ENCODE assay signal across 8 mouse cellular contexts in genomic region chr13:64161916-64162611, GRCm38 (mm10). TPM values are rescaled to one million over a fixed set of nuclear protein-coding genes. Genes with fewer than 3 reads are reported as not detected.
DNase-seq lines count a peak whose midpoint lies in the region; ATAC-seq and TF ChIP-seq lines count a peak whose summit lies in the region.

No protein-coding gene starts in this region.

- TF ChIP-seq CTCF in layer of hippocampus, adult 2 months (conservative IDR thresholded peaks at IDR 0.05): no peak
- no peak for TF ChIP-seq CTCF in bone marrow, adult 2 months (IDR thresholded peaks at IDR 0.05; ENCODE audit: control insufficient read depth, insufficient read depth, low read length)

- H3K4me2 ChIP-seq in forebrain, embryonic 12.5 days: peak overlapping the region; percentile 98
- peak overlapping the region; percentile 98 for H3K4me2 ChIP-seq in intestine, embryonic 15.5 days (replicated peaks)
- peak overlapping the region; percentile 98 for H3K4me2 ChIP-seq in midbrain, embryonic 11.5 days

- H3K36me3 ChIP-seq in forebrain, embryonic 12.5 days (replicated peaks): no peaks in the 10 kb centered on the region
- no peaks in the 10 kb centered on the region for H3K36me3 ChIP-seq in intestine, embryonic 15.5 days
- H3K36me3 ChIP-seq in midbrain, embryonic 11.5 days (ENCODE audit: control insufficient read depth, insufficient read depth, low read length): no peaks in the 10 kb centered on the region

- peak overlapping the region; percentile 85 for H3K9ac ChIP-seq in forebrain, embryonic 12.5 days
- H3K9ac ChIP-seq in intestine, embryonic 15.5 days: peak overlapping the region; percentile 84
- peak overlapping the region; percentile 81 for H3K9ac ChIP-seq in midbrain, embryonic 11.5 days (ENCODE audit: low read length)

- peak overlapping the region; percentile 87 for H3K4me3 ChIP-seq in layer of hippocampus, adult 2 months
- H3K4me3 ChIP-seq in bone marrow, adult 2 months (replicated peaks; ENCODE audit: control insufficient read depth, low read depth, low read length): peak overlapping the region; percentile 84
- H3K4me3 ChIP-seq in forebrain, embryonic 12.5 days (replicated peaks): peak overlapping the region; percentile 79
- H3K4me3 ChIP-seq in intestine, embryonic 15.5 days (replicated peaks): peak overlapping the region; percentile 89
- H3K4me3 ChIP-seq in midbrain, embryonic 11.5 days (ENCODE audit: low read depth, low read length): peak overlapping the region; percentile 78

- peaks cover 3% of the 10 kb centered on the region; the same call in 1 of the 2 replicates for H3K4me1 ChIP-seq in bone marrow, adult 2 months (ENCODE audit: control insufficient read depth, insufficient read depth, low read length)
- H3K4me1 ChIP-seq in forebrain, embryonic 12.5 days: peaks cover 15% of the 10 kb centered on the region
- peaks cover 13% of the 10 kb centered on the region for H3K4me1 ChIP-seq in intestine, embryonic 15.5 days (replicated peaks)
- H3K4me1 ChIP-seq in midbrain, embryonic 11.5 days (ENCODE audit: control insufficient read depth, insufficient read depth, low read length): peaks cover 10% of the 10 kb centered on the region

- peaks cover 16% of the 10 kb centered on the region; the same call in 1 of the 2 replicates for H3K27me3 ChIP-seq in forebrain, embryonic 12.5 days
- no peaks in the 10 kb centered on the region for H3K27me3 ChIP-seq in intestine, embryonic 15.5 days (replicated peaks)
- H3K27me3 ChIP-seq in midbrain, embryonic 11.5 days (ENCODE audit: control insufficient read depth, insufficient read depth, low read length): peaks cover 9% of the 10 kb centered on the region

- peak; percentile 22 to 24 for DNase-seq in layer of hippocampus, adult 2 months (ENCODE audit: low spot score in 2 of 2)
- no peak for DNase-seq in layer of hippocampus, adult 9-10 months (ENCODE audit: low spot score)
- no peak for DNase-seq in midbrain, embryonic 11.5 days (ENCODE audit: low spot score, missing footprints)
- DNase-seq in embryo, embryonic 10 days (ENCODE audit: low spot score): no peak
- DNase-seq in yolk sac, embryonic 10.5 days (ENCODE audit: low spot score): no peak

- peak overlapping the region; percentile 90 for H3K27ac ChIP-seq in layer of hippocampus, adult 2 months
- peak overlapping the region; percentile 81 for H3K27ac ChIP-seq in bone marrow, adult 2 months (ENCODE audit: control insufficient read depth, insufficient read depth, low read depth, low read length, poor library complexity)
- H3K27ac ChIP-seq in forebrain, embryonic 12.5 days: peak overlapping the region; percentile 78
- peak overlapping the region; percentile 81 for H3K27ac ChIP-seq in intestine, embryonic 15.5 days
- H3K27ac ChIP-seq in midbrain, embryonic 11.5 days (ENCODE audit: low read depth, low read length): peak overlapping the region; percentile 67

- no peak for TF ChIP-seq POLR2A in bone marrow, adult 2 months (IDR thresholded peaks at IDR 0.05; ENCODE audit: borderline replicate concordance, control insufficient read depth, low read depth, low read length)

- WGBS in bone marrow, adult 2 months: under 1% methylated on average over 71 of the region's 71 CpGs
- WGBS in forebrain, embryonic 12.5 days: 0% methylated on average over 69 of the region's 71 CpGs
- WGBS in intestine, embryonic 15.5 days: under 1% methylated on average over 68 of the region's 71 CpGs
- WGBS in midbrain, embryonic 11.5 days: under 1% methylated on average over 61 of the region's 71 CpGs

- H3K9me3 ChIP-seq in forebrain, embryonic 12.5 days: no peaks in the 10 kb centered on the region; the same call in 1 of the 2 replicates
- no peaks in the 10 kb centered on the region for H3K9me3 ChIP-seq in intestine, embryonic 15.5 days
- no peaks in the 10 kb centered on the region for H3K9me3 ChIP-seq in midbrain, embryonic 11.5 days (ENCODE audit: control insufficient read depth, low read length)

- peak; percentile 80 for ATAC-seq in forebrain, embryonic 12.5 days (ENCODE audit: low FRiP score)
- peak; percentile 79 for ATAC-seq in intestine, embryonic 15.5 days
- peak; percentile 74 for ATAC-seq in midbrain, embryonic 11.5 days (ENCODE audit: low FRiP score)

RNA-seq across cellular contexts. Expression of gene Habp4, which starts 0.4 kb away (rescaled TPM):
- total RNA-seq in layer of hippocampus, adult 2 months (2021): 100 to 1,000 TPM; 147 to 149 TPM
- polyA plus RNA-seq in bone marrow, adult 2 months (2011; ENCODE audit: insufficient read depth, insufficient read length, low replicate concordance, missing spikeins): 5.4 and 7.1 TPM in 2 replicates
- 20.0 and 20.6 TPM in 2 replicates for polyA plus RNA-seq in forebrain, embryonic 12.5 days (2016; fragmentation: Nextera tagmentation; extraction: Ambion mirVana)
- polyA plus RNA-seq in intestine, embryonic 15.5 days (2015; fragmentation: Nextera tagmentation; extraction: Ambion mirVana): 16.8 and 17.4 TPM in 2 replicates
- 23.1 and 23.4 TPM in 2 replicates for polyA plus RNA-seq in midbrain, embryonic 11.5 days (2014; fragmentation: Nextera tagmentation; extraction: Ambion mirVana)

RNA-seq across cellular contexts. Expression of gene Zfp367, which starts 9.1 kb away (rescaled TPM):
- 10 to 100 TPM; 15.9 to 18.7 TPM for total RNA-seq in layer of hippocampus, adult 2 months (2021)
- 19.3 and 24.3 TPM in 2 replicates for polyA plus RNA-seq in bone marrow, adult 2 months (2011; ENCODE audit: insufficient read depth, insufficient read length, low replicate concordance, missing spikeins)
- 27.9 and 29.3 TPM in 2 replicates for polyA plus RNA-seq in forebrain, embryonic 12.5 days (2016; fragmentation: Nextera tagmentation; extraction: Ambion mirVana)
- polyA plus RNA-seq in intestine, embryonic 15.5 days (2015; fragmentation: Nextera tagmentation; extraction: Ambion mirVana): 18.8 and 21.6 TPM in 2 replicates
- polyA plus RNA-seq in midbrain, embryonic 11.5 days (2014; fragmentation: Nextera tagmentation; extraction: Ambion mirVana): 25.6 and 25.7 TPM in 2 replicates

RNA-seq across cellular contexts. Expression of gene Slc35d2, which starts 32.9 kb away (rescaled TPM):
- total RNA-seq in layer of hippocampus, adult 2 months (2021): 1 to 10 TPM in 1 of 2 experiments, under 1 TPM in 1; 0.69 to 1.1 TPM
- polyA plus RNA-seq in bone marrow, adult 2 months (2011; ENCODE audit: insufficient read depth, insufficient read length, low replicate concordance, missing spikeins): 3.1 and 11.7 TPM in 2 replicates
- 1.3 and 1.9 TPM in 2 replicates for polyA plus RNA-seq in forebrain, embryonic 12.5 days (2016; fragmentation: Nextera tagmentation; extraction: Ambion mirVana)
- polyA plus RNA-seq in intestine, embryonic 15.5 days (2015; fragmentation: Nextera tagmentation; extraction: Ambion mirVana): 4.6 and 6.7 TPM in 2 replicates
- 2.9 and 5.0 TPM in 2 replicates for polyA plus RNA-seq in midbrain, embryonic 11.5 days (2014; fragmentation: Nextera tagmentation; extraction: Ambion mirVana)

Comparison
In these comparisons a context has a peak if more than half of its experiments do, and no peak if none do; other contexts are left out.
1. DNase-seq: peak in layer of hippocampus, adult 2 months (2 of 2); none in layer of hippocampus, adult 9-10 months (single experiment), midbrain, embryonic 11.5 days (single experiment), embryo, embryonic 10 days (single experiment) and yolk sac, embryonic 10.5 days (single experiment).
2. Peak in every context shown above with its lines, with median percentiles within 50 percentile points of each other: H3K27ac ChIP-seq, H3K4me3 ChIP-seq, ATAC-seq, H3K4me2 ChIP-seq and H3K9ac ChIP-seq.